Mouse (Mus musculus): ENCODE results near the gene Slc45a1.

Slc45a1 gene

GRCm38 (mm10) chr4:150651390-150652277 is at the start of gene Slc45a1:
Gene Slc45a1 (minus strand): TSS chr4:150652174.
- DNase-seq (ENCODE audit: low read depth, low spot score) = peak; percentile 32

- DNase-seq (ENCODE audit: low read depth, low spot score) = no peak
Measured at GRCm38 (mm10) chr4:150700849-150701248, 48.9 kb upstream of the Slc45a1 start.

- DNase-seq (ENCODE audit: low read depth, low spot score) = no peak
Measured at GRCm38 (mm10) chr4:150694434-150695108, 42.6 kb upstream of the Slc45a1 start.

GRCm38 (mm10) chr4:150692861-150693403 is 41.0 kb upstream of the Slc45a1 start:
- no peak for DNase-seq (ENCODE audit: low read depth, low spot score)

- DNase-seq (ENCODE audit: low read depth, low spot score) = no peak
Measured at GRCm38 (mm10) chr4:150690759-150691158, 38.8 kb upstream of the Slc45a1 start.

GRCm38 (mm10) chr4:150689553-150689952 is 37.6 kb upstream of the Slc45a1 start:
- no peak for DNase-seq (ENCODE audit: low read depth, low spot score)

- no peak for DNase-seq (ENCODE audit: low read depth, low spot score)
Measured at GRCm38 (mm10) chr4:150687126-150687753, 35.3 kb upstream of the Slc45a1 start.

- no peak for DNase-seq (ENCODE audit: low read depth, low spot score)
Measured at GRCm38 (mm10) chr4:150686538-150686937, 34.6 kb upstream of the Slc45a1 start.

GRCm38 (mm10) chr4:150685778-150686493 is 34.0 kb upstream of the Slc45a1 start:
- DNase-seq (ENCODE audit: low read depth, low spot score) = no peak

GRCm38 (mm10) chr4:150685043-150685777 is 33.2 kb upstream of the Slc45a1 start:
- DNase-seq (ENCODE audit: low read depth, low spot score) = no peak

- no peak for DNase-seq (ENCODE audit: low read depth, low spot score)
Measured at GRCm38 (mm10) chr4:150680373-150680772, 28.4 kb upstream of the Slc45a1 start.

GRCm38 (mm10) chr4:150678789-150679188 is 26.8 kb upstream of the Slc45a1 start:
- no peak for DNase-seq (ENCODE audit: low read depth, low spot score)

GRCm38 (mm10) chr4:150677846-150678224 is 25.9 kb upstream of the Slc45a1 start:
- DNase-seq (ENCODE audit: low read depth, low spot score) = no peak

- DNase-seq (ENCODE audit: low read depth, low spot score) = no peak
Measured at GRCm38 (mm10) chr4:150677126-150677845, 25.3 kb upstream of the Slc45a1 start.

GRCm38 (mm10) chr4:150676029-150676428 is 24.1 kb upstream of the Slc45a1 start:
- no peak for DNase-seq (ENCODE audit: low read depth, low spot score)

GRCm38 (mm10) chr4:150675274-150675673 is 23.3 kb upstream of the Slc45a1 start:
- no peak for DNase-seq (ENCODE audit: low read depth, low spot score)

GRCm38 (mm10) chr4:150665806-150666205 is 13.8 kb upstream of the Slc45a1 start:
- no peak for DNase-seq (ENCODE audit: low read depth, low spot score)

- no peak for DNase-seq (ENCODE audit: low read depth, low spot score)
Measured at GRCm38 (mm10) chr4:150664726-150665125, 12.8 kb upstream of the Slc45a1 start.

- DNase-seq (ENCODE audit: low read depth, low spot score) = no peak
Measured at GRCm38 (mm10) chr4:150663192-150663591, 11.2 kb upstream of the Slc45a1 start.

- DNase-seq (ENCODE audit: low read depth, low spot score) = no peak
Measured at GRCm38 (mm10) chr4:150661886-150662285, 9.9 kb upstream of the Slc45a1 start.
